Mouse (Mus musculus) forebrain, embryonic 13.5 days (tissue): Measurements from ENCODE around the gene Olfr62. TPM values are rescaled to one million over a fixed set of nuclear protein-coding genes. Genes with fewer than 3 reads are reported as not detected.

ENCODE experiments used
- ATAC-seq: fragments of 200-750 bp; cut with Nextera tagmentation; 2 replicates; pipeline ENCODE4 v1.8.0; 2017
- H3K27ac ChIP-seq: fragments of 300-500 bp; sonication (generic); 2 replicates; pipeline ENCODE4 v1.5.1; 2015; ENCODE audit warnings: inconsistent platforms, mild to moderate bottlenecking, moderate library complexity
- H3K27me3 ChIP-seq: fragments of 300-500 bp; sonication (generic); 2 replicates; pipeline ENCODE4 v1.6.1; 2015; ENCODE audit warnings: mild to moderate bottlenecking, inconsistent platforms
- H3K36me3 ChIP-seq: fragments of 300-500 bp; sonication (generic); 2 replicates; pipeline ENCODE4 v1.6.1; 2015; ENCODE audit warnings: mild to moderate bottlenecking, inconsistent platforms; ENCODE audit not compliant: poor library complexity, severe bottlenecking
- H3K4me1 ChIP-seq: fragments of 300-500 bp; sonication (generic); 2 replicates; pipeline ENCODE4 v1.6.1; 2015; ENCODE audit warnings: inconsistent platforms
- H3K4me2 ChIP-seq: fragments of 300-500 bp; sonication (generic); 2 replicates; pipeline ENCODE4 v1.6.1; 2015; ENCODE audit warnings: inconsistent platforms, mild to moderate bottlenecking, moderate library complexity
- H3K4me3 ChIP-seq: fragments of 300-500 bp; sonication (generic); 2 replicates; pipeline ENCODE4 v1.5.1; 2015; ENCODE audit warnings: mild to moderate bottlenecking, inconsistent platforms
- H3K9ac ChIP-seq: fragments of 300-500 bp; sonication (generic); 2 replicates; pipeline ENCODE4 v1.6.1; 2015; ENCODE audit warnings: mild to moderate bottlenecking, inconsistent platforms
- H3K9me3 ChIP-seq: fragments of 300-500 bp; sonication (generic); replicated peaks from 2 replicates; pipeline ENCODE4 v1.6.1; 2016; ENCODE audit warnings: inconsistent platforms
- WGBS: fragments of 180-500 bp; shearing (Covaris S2); methylation state at CpG from one replicate; pipeline ENCODE4 v1.1.7; 2015; 5-methylcytosine and 5-hydroxymethylcytosine counted together
- polyA plus RNA-seq: library from polyadenylated mRNA; unstranded; fragments of >200 nt; fragmentation: Nextera tagmentation; extraction: Ambion mirVana; gene quantifications from 2 replicates; pipeline ENCODE4 v1.2.1, GENCODE M21; 2015

Gene Olfr62
- polyA plus RNA-seq, 1 experiment from 2014 or later, result not detected

- no peak for ATAC-seq
- Histone ChIP-seq H3K36me3 (no peaks in the 10 kb centered on the region), H3K9me3 (no peaks in the 10 kb centered on the region), H3K4me3 (no peak overlapping the region), H3K27me3 (no peaks in the 10 kb centered on the region), H3K4me2 (no peak overlapping the region), H3K27ac (no peak overlapping the region), H3K4me1 (0 out of 2 replicates have a peak, but pooled peaks cover 3% of the 10 kb centered on the region), H3K9ac (no peak overlapping the region)
- WGBS, result 31% methylated on average over 2 of the region's 2 CpGs
Observed at GRCm38 (mm10) chr4:118693812-118694211, 35.1 kb downstream of the Olfr62 start.

GRCm38 (mm10) chr4:118703223-118703622, 44.5 kb downstream of the Olfr62 start, which contains the start of gene Olfr1341:
Gene Olfr1341, plus strand, starts transcription at chr4:118703523.
- Histone ChIP-seq H3K27me3 (no peaks in the 10 kb centered on the region), H3K36me3 (no peaks in the 10 kb centered on the region), H3K4me3 (no peak within 1 kb of the TSS), H3K4me2 (no peak within 1 kb of the TSS), H3K9ac (no peak within 1 kb of the TSS), H3K27ac (no peak within 1 kb of the TSS), H3K9me3 (no peaks in the 10 kb centered on the region), H3K4me1 (no peaks in the 10 kb centered on the region)
- no peak for ATAC-seq
- WGBS, result 86% methylated on average over 3 of the region's 3 CpGs

GRCm38 (mm10) chr4:118708086-118708485, 49.3 kb downstream of the Olfr62 start:
- 84% methylated on average over 5 of the region's 5 CpGs for WGBS
- ATAC-seq, result no peak

GRCm38 (mm10) chr4:118711656-118712055, 52.9 kb downstream of the Olfr62 start:
- Histone ChIP-seq H3K27ac (no peak overlapping the region), H3K4me1 (no peaks in the 10 kb centered on the region), H3K36me3 (no peaks in the 10 kb centered on the region), H3K4me3 (no peak overlapping the region), H3K27me3 (no peaks in the 10 kb centered on the region), H3K4me2 (no peak overlapping the region), H3K9ac (no peak overlapping the region), H3K9me3 (no peaks in the 10 kb centered on the region)
- ATAC-seq, result no peak
- 25% methylated on average over 1 of the region's 1 CpGs for WGBS

More at GRCm38 (mm10) chr4:118708086-118708485, 49.3 kb downstream of the Olfr62 start:
- H3K36me3 ChIP-seq, result no peaks in the 10 kb centered on the region
- H3K9me3 ChIP-seq, result no peaks in the 10 kb centered on the region
- no peak overlapping the region for H3K4me3 ChIP-seq
- no peaks in the 10 kb centered on the region for H3K27me3 ChIP-seq
- no peak overlapping the region for H3K4me2 ChIP-seq
- H3K27ac ChIP-seq, result no peak overlapping the region
- no peaks in the 10 kb centered on the region for H3K4me1 ChIP-seq
- H3K9ac ChIP-seq, result no peak overlapping the region

Other genes starting within 250 kb of the Olfr62 start
- 10.0 and 12.6 TPM in 2 replicates for gene Szt2, start 249.7 kb upstream of the Olfr62 start, polyA plus RNA-seq
- 143 and 144 TPM in 2 replicates for gene Med8, start 249.6 kb upstream of the Olfr62 start, polyA plus RNA-seq
- 24.1 and 24.3 TPM in 2 replicates for gene Elovl1, start 230.9 kb upstream of the Olfr62 start, polyA plus RNA-seq
- gene Cdc20, start 221.6 kb upstream of the Olfr62 start, polyA plus RNA-seq, result 251 and 259 TPM in 2 replicates
- 0.08 and 0.37 TPM in 2 replicates for gene Mpl, start 201.4 kb upstream of the Olfr62 start, polyA plus RNA-seq
- 11.6 and 11.9 TPM in 2 replicates for gene Tie1, start 168.9 kb upstream of the Olfr62 start, polyA plus RNA-seq
- 0.18 TPM in 1 of 2 replicates, not detected in the other for gene 2610528J11Rik, start 132.0 kb upstream of the Olfr62 start, polyA plus RNA-seq
- not detected in 2 replicates for gene Tmem125, start 114.9 kb upstream of the Olfr62 start, polyA plus RNA-seq
- gene Cfap57, start 38.2 kb upstream of the Olfr62 start, polyA plus RNA-seq, result 0.78 and 0.90 TPM in 2 replicates
- gene Ebna1bp2, start 38.2 kb upstream of the Olfr62 start, polyA plus RNA-seq, result 147 and 168 TPM in 2 replicates
- gene Olfr1342, start 33.8 kb downstream of the Olfr62 start, polyA plus RNA-seq, result not detected in 2 replicates
- gene Olfr1341, start 44.6 kb downstream of the Olfr62 start, polyA plus RNA-seq, result not detected in 2 replicates
- not detected in 2 replicates for gene Olfr1340, start 61.2 kb downstream of the Olfr62 start, polyA plus RNA-seq
- not detected in 2 replicates for gene Olfr1339, start 73.2 kb downstream of the Olfr62 start, polyA plus RNA-seq
- gene Olfr1338, start 99.8 kb downstream of the Olfr62 start, polyA plus RNA-seq, result not detected in 2 replicates
- not detected in 2 replicates for gene Olfr1337, start 123.6 kb downstream of the Olfr62 start, polyA plus RNA-seq
- gene Olfr1335, start 151.0 kb downstream of the Olfr62 start, polyA plus RNA-seq, result not detected in 2 replicates
- gene Olfr1333, start 177.3 kb downstream of the Olfr62 start, polyA plus RNA-seq, result not detected in 2 replicates
- not detected in 2 replicates for gene Olfr1331, start 205.7 kb downstream of the Olfr62 start, polyA plus RNA-seq
- gene Olfr1330, start 229.6 kb downstream of the Olfr62 start, polyA plus RNA-seq, result 0.04 TPM in 1 of 2 replicates, not detected in the other